Mouse (Mus musculus): Measurements from ENCODE around the gene Ccdc180. TPM values are rescaled to one million over a fixed set of nuclear protein-coding genes. Genes with fewer than 3 reads are reported as not detected.
A peak's percentile ranks its signal among the peaks of the same experiment; 100 is the strongest.

The Ccdc180 gene
- polyA plus RNA-seq, 1 experiment, result 0.10 TPM

- DNase-seq (ENCODE audit: extremely low spot score in 1 of 2, low spot score in 1 of 2), result no peak
These were observed 19.8 kb downstream of the Ccdc180 start for GRCm38 (mm10) chr4:45909924-45910323.

GRCm38 (mm10) chr4:45911256-45911655 lies 21.2 kb downstream of the Ccdc180 start:
- DNase-seq (ENCODE audit: extremely low spot score in 1 of 2, low spot score in 1 of 2), result no peak

GRCm38 (mm10) chr4:45911876-45912275 lies 21.8 kb downstream of the Ccdc180 start:
- DNase-seq (ENCODE audit: extremely low spot score in 1 of 2, low spot score in 1 of 2), result no peak

- DNase-seq (ENCODE audit: extremely low spot score in 1 of 2, low spot score in 1 of 2), result no peak
These were observed 27.0 kb downstream of the Ccdc180 start for GRCm38 (mm10) chr4:45917091-45917490.

GRCm38 (mm10) chr4:45921663-45922435 lies 31.7 kb downstream of the Ccdc180 start:
- DNase-seq (ENCODE audit: extremely low spot score in 1 of 2, low spot score in 1 of 2), result no peak

GRCm38 (mm10) chr4:45924011-45924410 lies 33.9 kb downstream of the Ccdc180 start:
- DNase-seq (ENCODE audit: extremely low spot score in 1 of 2, low spot score in 1 of 2), result no peak

DNA sequence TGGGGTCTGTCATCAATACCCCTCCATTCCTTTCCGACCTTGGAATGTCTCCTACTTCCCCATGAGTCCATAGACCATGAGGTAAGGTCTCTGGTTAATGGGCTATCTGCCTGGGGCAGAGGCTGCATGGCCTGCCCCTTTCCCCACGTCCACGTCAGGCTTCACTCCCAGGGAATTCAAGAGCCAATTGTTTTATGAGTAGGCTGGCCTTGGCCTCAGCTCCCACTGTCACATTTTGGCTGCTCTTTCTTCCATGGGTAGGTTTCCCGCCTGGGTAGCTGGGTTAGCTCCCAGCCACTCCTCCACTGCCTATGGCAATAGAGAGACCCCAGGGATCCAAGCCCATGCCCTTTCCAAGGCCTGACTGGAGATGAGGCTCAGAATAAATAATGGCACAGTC lies 38.5 kb downstream of the Ccdc180 start:
- DNase-seq (ENCODE audit: extremely low spot score in 1 of 2, low spot score in 1 of 2), result no peak

- peak in 1 of 2 experiments; percentile 47 for DNase-seq (ENCODE audit: extremely low spot score in 1 of 2, low spot score in 1 of 2)
These were observed 51.5 kb downstream of the Ccdc180 start for GRCm38 (mm10) chr4:45941628-45942044.

DNA sequence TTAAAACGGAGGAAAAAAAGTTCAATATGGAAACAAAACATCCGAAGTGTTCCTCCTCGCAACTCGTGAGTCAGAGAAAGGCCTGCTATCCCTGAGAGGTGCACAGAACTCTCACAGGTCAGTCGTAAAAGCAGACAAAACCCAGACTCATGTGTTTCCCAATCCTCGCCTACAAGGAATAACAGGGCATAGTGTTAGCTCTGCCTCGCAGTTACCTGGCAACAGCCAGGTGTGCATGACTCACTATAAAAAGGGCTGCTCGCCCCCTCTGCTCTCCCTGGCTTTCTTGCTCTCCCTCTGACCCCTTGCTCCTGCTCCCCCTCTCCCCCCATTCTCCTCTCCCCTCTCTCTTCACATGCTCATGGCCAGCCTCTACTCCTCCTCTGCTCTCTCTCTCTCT lies 57.6 kb downstream of the Ccdc180 start:
- no peak for DNase-seq (ENCODE audit: extremely low spot score in 1 of 2, low spot score in 1 of 2)

DNA sequence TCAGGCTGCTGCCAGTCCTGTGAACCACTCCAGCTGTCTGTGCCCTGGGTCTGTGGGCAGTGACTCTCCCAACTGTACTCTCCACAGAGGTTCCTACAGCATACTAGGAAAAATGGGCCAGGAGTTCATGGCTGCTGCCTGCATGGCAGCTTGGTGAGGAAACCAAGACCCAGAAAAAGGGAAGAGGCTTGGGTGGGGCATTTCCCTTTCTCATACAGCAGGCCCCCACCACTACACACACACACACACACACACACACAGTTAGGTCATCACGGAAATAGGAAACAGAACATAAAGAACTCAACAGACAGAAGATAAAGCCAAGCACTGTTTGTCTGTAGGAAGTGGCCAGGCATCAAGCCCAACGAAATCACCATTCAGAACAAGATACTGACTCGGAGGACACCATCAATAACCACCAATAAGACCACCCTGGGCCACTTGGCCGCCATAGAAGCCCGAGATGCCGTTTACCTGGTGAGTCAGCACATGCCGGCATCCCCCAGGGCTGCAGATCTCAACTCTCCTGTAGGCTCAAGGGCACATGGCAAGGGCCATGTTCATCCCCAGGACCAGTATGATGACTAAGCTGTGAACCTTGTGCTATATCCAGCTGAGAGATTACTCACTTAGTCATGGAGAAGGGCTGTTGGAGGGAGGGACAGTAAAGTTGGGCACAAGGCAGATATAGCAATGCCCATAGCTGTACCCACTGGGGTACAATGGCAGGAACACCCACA lies 59.2 kb downstream of the Ccdc180 start:
- DNase-seq (ENCODE audit: extremely low spot score in 1 of 2, low spot score in 1 of 2), result no peak

GRCm38 (mm10) chr4:45951830-45952229 lies 61.7 kb downstream of the Ccdc180 start:
- DNase-seq (ENCODE audit: extremely low spot score in 1 of 2, low spot score in 1 of 2), result no peak

GRCm38 (mm10) chr4:45953025-45953919 lies 63.2 kb downstream of the Ccdc180 start:
- no peak for DNase-seq (ENCODE audit: extremely low spot score in 1 of 2, low spot score in 1 of 2)

GRCm38 (mm10) chr4:45955235-45955634 lies 65.1 kb downstream of the Ccdc180 start:
- DNase-seq (ENCODE audit: extremely low spot score in 1 of 2, low spot score in 1 of 2), result no peak

- no peak for DNase-seq (ENCODE audit: extremely low spot score in 1 of 2, low spot score in 1 of 2)
These were observed 66.0 kb downstream of the Ccdc180 start for GRCm38 (mm10) chr4:45956131-45956530.

- no peak for DNase-seq (ENCODE audit: extremely low spot score in 1 of 2, low spot score in 1 of 2)
These were observed 66.6 kb downstream of the Ccdc180 start for GRCm38 (mm10) chr4:45956706-45957105.

- no peak for DNase-seq (ENCODE audit: extremely low spot score in 1 of 2, low spot score in 1 of 2)
These were observed 74.8 kb downstream of the Ccdc180 start, which contains the start of gene Tdrd7 for GRCm38 (mm10) chr4:45964771-45965439. Gene Tdrd7 (plus strand): TSS chr4:45965334.

GRCm38 (mm10) chr4:45965737-45966447 lies 75.8 kb downstream of the Ccdc180 start:
- DNase-seq (ENCODE audit: extremely low spot score in 1 of 2, low spot score in 1 of 2), result no peak

DNA sequence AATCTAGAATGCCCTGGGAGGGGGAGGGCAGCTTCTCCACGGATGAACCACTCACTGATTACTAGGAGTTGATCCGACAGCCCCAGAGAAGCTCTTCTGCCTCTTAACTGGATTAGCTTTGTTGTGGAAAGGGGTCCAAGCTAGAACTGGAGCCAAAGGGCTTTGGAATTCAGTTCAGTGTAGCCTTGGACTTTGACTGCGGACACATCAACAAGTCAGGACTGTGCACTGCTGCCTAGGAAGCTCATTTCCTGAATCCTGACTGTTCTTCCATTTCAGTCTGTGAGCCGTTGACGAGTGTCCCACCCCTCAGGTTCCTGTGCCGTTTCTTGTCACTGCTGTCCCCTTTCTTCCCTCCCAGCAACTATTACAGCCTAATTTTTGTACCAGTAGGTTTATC lies 76.6 kb downstream of the Ccdc180 start:
- no peak for DNase-seq (ENCODE audit: extremely low spot score in 1 of 2, low spot score in 1 of 2)

- DNase-seq (ENCODE audit: extremely low spot score in 1 of 2, low spot score in 1 of 2), result no peak
These were observed 77.6 kb downstream of the Ccdc180 start for GRCm38 (mm10) chr4:45967479-45968341.
